Mouse (Mus musculus): Measurements from ENCODE around the gene Mrps12. TPM values are rescaled to one million over a fixed set of nuclear protein-coding genes. Genes with fewer than 3 reads are reported as not detected.

Mrps12 gene
- total RNA-seq, 2 experiments from 2014 or later: 58.3 to 69.0 TPM

DNA sequence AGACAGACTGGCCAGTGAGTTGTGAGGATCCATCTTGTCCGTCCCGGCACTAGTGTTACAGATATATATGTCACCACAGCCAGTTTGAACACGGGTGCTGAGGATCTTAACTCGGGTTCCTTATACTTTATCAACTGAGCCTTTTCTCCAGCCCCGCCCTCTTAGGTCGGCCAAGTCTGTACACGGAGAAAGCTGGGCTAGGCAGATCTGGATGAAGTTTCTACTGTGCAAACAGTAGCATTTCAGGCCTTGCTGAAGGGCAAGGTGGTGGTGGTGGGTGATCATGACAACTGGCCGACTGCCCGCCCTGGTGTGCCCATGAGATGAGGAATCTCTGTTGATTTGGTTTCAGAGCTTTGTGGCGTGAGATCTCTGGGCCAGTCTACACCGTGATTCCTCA is 44.3 kb downstream of the Mrps12 start:
- no peak for DNase-seq (ENCODE audit: extremely low spot score in 1 of 2, low spot score in 2 of 2)
- H3K4me3 ChIP-seq: no peak overlapping the region
- no peak overlapping the region for H3K27ac ChIP-seq
- intact Hi-C loops (cut with DNase I): no loop called here
- no peak for TF ChIP-seq CTCF (IDR thresholded peaks at IDR 0.05)

DNA sequence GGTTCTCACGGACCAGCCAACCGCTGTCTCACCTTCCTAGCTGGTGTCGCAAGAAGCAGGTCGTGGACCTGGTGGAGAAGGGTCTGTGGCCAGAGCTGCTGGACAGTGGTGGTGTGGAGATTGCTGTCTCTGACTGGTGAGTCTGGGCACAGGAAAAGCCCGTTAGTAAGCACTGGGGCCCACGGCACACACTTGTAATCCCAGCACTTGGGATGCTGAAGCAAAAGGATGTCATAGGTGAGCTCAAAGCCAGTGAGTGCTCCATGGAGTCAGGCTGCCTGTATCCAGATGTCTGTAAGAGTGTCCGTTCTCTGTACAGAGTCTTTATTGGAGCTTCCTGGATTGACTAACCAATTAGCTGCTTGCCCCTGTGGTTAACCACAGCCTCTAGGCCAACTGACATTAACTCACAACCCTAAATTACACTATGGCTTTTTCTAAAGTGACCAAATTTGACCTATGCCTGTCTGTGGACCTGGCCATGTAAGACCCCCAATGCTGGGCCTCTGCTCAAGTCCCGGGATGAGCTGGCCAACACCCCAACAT is 46.6 kb downstream of the Mrps12 start:
- H3K27ac ChIP-seq: no peak overlapping the region
- DNase-seq (ENCODE audit: extremely low spot score in 1 of 2, low spot score in 2 of 2): no peak
- no peak overlapping the region for H3K4me3 ChIP-seq
- intact Hi-C loops (cut with DNase I): no loop called here
- no peak for TF ChIP-seq CTCF (IDR thresholded peaks at IDR 0.05)

DNA sequence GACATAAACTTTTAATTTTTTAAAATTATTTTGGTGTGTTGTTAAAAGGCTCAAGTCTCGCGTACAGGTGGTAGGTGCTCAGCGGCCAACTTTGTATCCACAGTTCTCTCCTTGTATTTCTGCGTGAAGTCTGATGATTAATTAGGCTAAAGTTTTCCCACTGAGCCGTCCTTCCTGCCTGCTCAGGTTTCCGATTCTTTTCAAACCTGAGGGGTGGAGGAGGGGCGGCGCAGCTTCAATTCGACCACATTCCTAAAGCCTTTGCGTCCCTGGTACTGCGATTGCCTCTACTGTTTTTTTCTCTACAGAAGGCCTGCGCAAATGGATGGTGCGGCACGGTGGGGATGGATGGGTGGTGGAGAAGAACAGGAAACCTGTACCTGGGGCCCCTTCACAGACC is 47.2 kb downstream of the Mrps12 start:
- intact Hi-C loops (cut with DNase I): no loop called here
- Histone ChIP-seq H3K4me3 (peak overlapping the region; percentile 78; the same call in 1 of the 2 replicates), H3K27ac (no peak overlapping the region; the same call in 1 of the 2 replicates)
- DNase-seq (ENCODE audit: extremely low spot score in 1 of 2, low spot score in 2 of 2): no peak
- TF ChIP-seq CTCF (IDR thresholded peaks at IDR 0.05): no peak

DNA sequence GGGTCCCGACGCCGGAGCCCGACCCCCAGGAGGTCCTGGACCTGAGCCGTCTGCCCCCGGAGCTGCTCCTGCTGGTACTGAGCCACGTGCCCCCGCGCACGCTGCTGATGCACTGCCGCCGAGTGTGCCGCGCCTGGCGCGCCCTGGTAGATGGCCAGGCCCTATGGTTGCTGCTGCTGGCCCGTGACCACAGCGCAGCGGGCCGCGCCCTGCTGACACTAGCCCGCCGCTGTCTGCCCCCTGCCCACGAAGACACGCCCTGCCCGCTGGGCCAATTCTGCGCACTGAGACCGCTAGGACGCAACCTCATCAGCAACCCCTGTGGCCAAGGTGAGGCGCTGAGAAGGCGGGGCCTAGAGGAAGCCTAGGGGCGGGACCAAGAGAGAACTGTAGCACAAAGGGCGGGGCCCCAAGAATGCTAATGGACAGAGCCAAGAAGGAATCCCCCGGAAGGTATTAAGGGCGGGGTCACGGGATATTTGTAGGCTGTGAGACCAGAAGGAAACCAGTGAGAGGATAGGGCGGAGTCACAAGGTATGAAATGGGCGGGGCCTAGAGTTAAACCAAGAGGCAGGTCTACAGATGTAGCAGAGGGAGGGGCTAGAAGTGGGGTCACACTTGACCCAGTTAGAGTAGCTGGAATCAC is 48.2 kb downstream of the Mrps12 start:
- no peak; the same call in 1 of the 2 replicates for TF ChIP-seq CTCF (IDR thresholded peaks at IDR 0.05)
- H3K4me3 ChIP-seq: peak overlapping the region; percentile 78
- intact Hi-C loops (cut with DNase I): no loop called here
- peak overlapping the region; percentile 93 for H3K27ac ChIP-seq
- peak; percentile 73 for DNase-seq (ENCODE audit: extremely low spot score in 1 of 2, low spot score in 2 of 2)

DNA sequence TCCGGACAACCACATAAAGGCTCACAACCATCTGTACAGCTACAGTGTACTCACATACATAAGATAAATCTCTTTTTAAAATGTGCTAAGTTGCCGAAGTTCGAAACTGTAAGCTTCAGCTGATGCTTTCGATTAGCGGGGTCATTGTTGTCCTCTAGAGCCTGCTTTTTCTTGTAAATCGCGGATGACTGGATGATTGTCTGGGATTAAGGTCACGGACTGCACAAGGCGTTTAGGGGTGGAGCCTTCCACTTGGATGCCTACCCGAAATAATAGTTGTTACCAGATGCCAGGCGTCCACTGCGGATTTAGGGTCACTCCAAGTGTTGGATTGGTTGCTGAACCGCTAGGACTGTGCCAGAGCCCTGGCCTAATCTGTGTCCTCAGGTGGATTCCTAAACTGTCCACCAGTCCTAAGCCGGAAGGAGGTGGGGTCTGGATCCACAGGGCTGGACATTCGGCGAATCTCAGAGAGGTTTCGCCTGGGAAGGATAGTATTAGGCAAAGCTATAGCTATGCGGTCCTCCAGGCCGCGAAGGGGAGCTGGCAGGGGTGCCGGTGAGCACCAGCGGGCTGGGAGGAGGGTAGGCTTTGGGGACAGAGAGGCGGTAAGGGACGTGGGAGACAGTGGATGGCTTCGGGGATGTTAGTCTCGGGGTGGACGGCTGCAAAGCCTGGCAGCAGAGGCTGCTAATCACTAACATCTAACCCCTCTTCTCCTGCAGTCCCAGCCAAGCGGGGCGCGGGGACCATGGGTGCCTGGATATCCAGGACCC is 48.9 kb downstream of the Mrps12 start, which contains the start of gene Fbxo27:
Gene Fbxo27, plus strand, starts transcription at position 305 of the 776 bp plus-strand sequence.
- DNase-seq (ENCODE audit: extremely low spot score in 1 of 2, low spot score in 2 of 2): peak; percentile 33 to 71
- intact Hi-C loops (cut with DNase I): no loop called here
- H3K4me3 ChIP-seq: peak within 1 kb of the TSS; percentile 78
- peak within 1 kb of the TSS; percentile 93 for H3K27ac ChIP-seq
- TF ChIP-seq CTCF (IDR thresholded peaks at IDR 0.05): no peak

DNA sequence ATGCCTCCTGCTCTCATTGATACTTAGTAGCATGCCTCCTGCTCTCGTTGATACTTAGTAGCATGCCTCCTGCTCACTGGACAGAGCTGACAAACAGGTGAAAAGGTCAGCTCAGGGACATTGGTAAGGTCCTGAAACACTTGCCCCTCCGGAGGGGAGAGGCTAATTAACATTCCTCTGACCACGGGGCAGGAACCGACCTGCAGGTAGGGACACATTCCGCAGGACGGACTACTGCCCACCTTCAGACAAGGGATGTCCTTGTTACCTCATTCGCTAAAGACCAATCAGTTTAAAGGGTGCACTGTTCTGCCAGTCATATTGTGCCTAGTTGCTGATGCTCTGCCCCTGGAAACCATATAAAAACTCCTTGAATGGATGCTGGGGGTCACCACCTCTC is 50.5 kb downstream of the Mrps12 start:
- intact Hi-C loops (cut with DNase I): no loop called here
- no peak overlapping the region for H3K4me3 ChIP-seq
- no peak overlapping the region for H3K27ac ChIP-seq
- no peak for DNase-seq (ENCODE audit: extremely low spot score in 1 of 2, low spot score in 2 of 2)
- TF ChIP-seq CTCF (IDR thresholded peaks at IDR 0.05): no peak

Other genes with a start within 250 kb of the Mrps12 start
- not detected for gene Ifnl2, start 231.4 kb downstream of the Mrps12 start, total RNA-seq (2021)
- gene Ifnl3, start 219.0 kb downstream of the Mrps12 start, total RNA-seq (2021): not detected
- not detected for gene Sycn, start 200.9 kb downstream of the Mrps12 start, total RNA-seq (2021)
- under 1 TPM in 1 of 2 experiments, not detected in 1; 0.30 TPM for gene Nccrp1, start 194.6 kb downstream of the Mrps12 start, total RNA-seq (2021)
- gene Samd4b, start 143.7 kb downstream of the Mrps12 start, total RNA-seq (2021): 10 to 100 TPM; 74.9 to 78.9 TPM
- 1 to 10 TPM; 8.2 to 9.8 TPM for gene Pak4, start 143.6 kb downstream of the Mrps12 start, total RNA-seq (2021)
- gene Acp7, start 110.5 kb downstream of the Mrps12 start, total RNA-seq (2021): 1 to 10 TPM; 1.4 to 2.5 TPM
- gene Fbxo27, start 49.0 kb downstream of the Mrps12 start, total RNA-seq (2021): 10 to 100 TPM; 24.6 to 26.2 TPM
- gene Fbxo17, start 25.0 kb downstream of the Mrps12 start, total RNA-seq (2021): 1 to 10 TPM; 1.9 to 2.2 TPM
- gene Sars2, start 172 bp upstream of the Mrps12 start, total RNA-seq (2021): 10 to 100 TPM; 13.0 to 13.9 TPM
- gene Ccer2, start 14.4 kb upstream of the Mrps12 start, total RNA-seq (2021): 1 to 10 TPM; 1.0 to 1.9 TPM
- 100 to 1,000 TPM; 119 to 122 TPM for gene Sirt2, start 24.9 kb upstream of the Mrps12 start, total RNA-seq (2021)
- 10 to 100 TPM; 34.8 to 36.8 TPM for gene Nfkbib, start 25.7 kb upstream of the Mrps12 start, total RNA-seq (2021)
- gene Rinl, start 47.1 kb upstream of the Mrps12 start, total RNA-seq (2021): 1 to 10 TPM; 2.7 to 3.1 TPM
- 100 to 1,000 TPM; 434 to 438 TPM for gene Hnrnpl, start 66.7 kb upstream of the Mrps12 start, total RNA-seq (2021)
- gene Ech1, start 83.4 kb upstream of the Mrps12 start, total RNA-seq (2021): 10 to 100 TPM; 46.3 to 49.8 TPM
- gene Lgals4, start 92.0 kb upstream of the Mrps12 start, total RNA-seq (2021): 1 to 10 TPM; 2.6 to 2.9 TPM
- gene Lgals7, start 122.0 kb upstream of the Mrps12 start, total RNA-seq (2021): under 1 TPM in 1 of 2 experiments, not detected in 1; 0.49 TPM
- 1 to 10 TPM; 1.5 to 2.0 TPM for gene Capn12, start 139.6 kb upstream of the Mrps12 start, total RNA-seq (2021)
- gene Actn4, start 220.5 kb upstream of the Mrps12 start, total RNA-seq (2021): 100 to 1,000 TPM; 196 to 199 TPM
- gene Eif3k, start 240.0 kb upstream of the Mrps12 start, total RNA-seq (2021): 100 to 1,000 TPM; 179 to 192 TPM
- 1 to 10 TPM; 1.8 to 2.3 TPM for gene Map4k1, start 240.2 kb upstream of the Mrps12 start, total RNA-seq (2021)

All from left cerebral cortex, adult 2 months (tissue).